ENCODE assay signal across 17 mouse cellular contexts in the genomic region with DNA sequence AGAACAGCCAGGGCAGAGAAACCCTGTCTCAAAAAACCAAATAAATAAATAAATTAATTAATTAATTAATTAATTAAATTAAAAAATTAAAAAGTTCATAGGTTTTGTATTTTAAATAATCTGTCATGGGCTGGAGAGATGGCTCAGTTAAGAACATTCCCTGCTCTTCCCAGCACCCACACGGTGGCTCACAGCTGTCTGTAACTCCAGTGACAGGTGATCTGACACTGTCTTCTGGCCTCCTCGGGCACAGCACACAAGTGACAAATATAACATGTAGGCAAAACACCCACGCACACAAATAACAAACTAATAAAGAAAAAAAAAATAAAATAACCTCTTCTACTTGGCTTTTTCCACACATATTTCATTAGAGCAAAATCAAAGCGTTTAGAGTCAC. TPM values are rescaled to one million over a fixed set of nuclear protein-coding genes. Genes with fewer than 3 reads are reported as not detected.
A peak's percentile ranks its signal among the peaks of the same experiment; 100 is the strongest.
DNase-seq lines count a peak whose midpoint lies in the region; ATAC-seq and TF ChIP-seq lines count a peak whose summit lies in the region.
"Had no signal": no experiment of that assay in that cellular context is flagged by ENCODE, and none has a peak within 500 bp of the region (broad histone marks: within the 10 kb centered on the region; RNA-seq: fewer than 3 reads in every experiment).

No protein-coding gene starts in this region.

- H3K27ac ChIP-seq in heart, embryonic 12.5 days (ENCODE audit: poor library complexity, severe bottlenecking): no peak overlapping the region
- H3K27ac ChIP-seq in liver, embryonic 11.5 days (ENCODE audit: low read depth, low read length): no peak overlapping the region
- H3K27ac ChIP-seq in embryonic facial prominence, embryonic 14.5 days (replicated peaks; ENCODE audit: low read depth, low read length): no peak overlapping the region
- no peak overlapping the region for H3K27ac ChIP-seq in liver, embryonic 14.5 days

- DNase-seq in heart, postnatal 36 days: no peak
- no peak for DNase-seq in liver, embryonic 11.5 days (ENCODE audit: low spot score)
- no peak for DNase-seq in liver
- DNase-seq in embryonic facial prominence, embryonic 14.5 days (ENCODE audit: low spot score): no peak
- no peak for DNase-seq in liver, embryonic 14.5 days (ENCODE audit: low read depth in 3 of 3, low spot score in 3 of 3)
- no peak for DNase-seq in ovary, postnatal 14 days (ENCODE audit: low spot score)
- DNase-seq in layer of hippocampus, adult 11-12 months (ENCODE audit: low spot score): no peak
- DNase-seq: B cell, adult 2 months; cerebellum, adult 8-10 months; embryo, embryonic 11 days; gastrocnemius, postnatal 14 days; layer of hippocampus, adult 9-11 months; right cerebral cortex, postnatal 14 days; thymus, postnatal 14 days had no signal

- H3K27me3 ChIP-seq in heart, embryonic 12.5 days (replicated peaks): no peaks in the 10 kb centered on the region
- no peaks in the 10 kb centered on the region for H3K27me3 ChIP-seq in liver, embryonic 11.5 days (replicated peaks; ENCODE audit: control insufficient read depth, insufficient read depth, low read length)
- H3K27me3 ChIP-seq in embryonic facial prominence, embryonic 14.5 days (replicated peaks; ENCODE audit: control insufficient read depth, insufficient read depth, low read length): no peaks in the 10 kb centered on the region
- no peaks in the 10 kb centered on the region for H3K27me3 ChIP-seq in liver, embryonic 14.5 days (ENCODE audit: control insufficient read depth, insufficient read depth, low read length)

- H3K4me1 ChIP-seq in heart, embryonic 12.5 days (replicated peaks): peaks cover 8% of the 10 kb centered on the region; the same call in 1 of the 2 replicates
- H3K4me1 ChIP-seq in liver, embryonic 11.5 days (replicated peaks; ENCODE audit: control insufficient read depth, insufficient read depth, low read length): peaks cover 4% of the 10 kb centered on the region; the same call in 1 of the 2 replicates
- no peaks in the 10 kb centered on the region; the same call in 1 of the 2 replicates for H3K4me1 ChIP-seq in embryonic facial prominence, embryonic 14.5 days (ENCODE audit: control insufficient read depth, insufficient read depth, low read length)
- no peaks in the 10 kb centered on the region for H3K4me1 ChIP-seq in liver, embryonic 14.5 days (replicated peaks; ENCODE audit: control insufficient read depth in 2 of 2, insufficient read depth in 2 of 2, low read length in 1 of 2)

- peak overlapping the region; percentile 21; the same call in 1 of the 2 replicates for H3K4me2 ChIP-seq in heart, embryonic 12.5 days
- H3K4me2 ChIP-seq in liver, embryonic 11.5 days: peak overlapping the region; percentile 17; the same call in 1 of the 2 replicates
- H3K4me2 ChIP-seq in embryonic facial prominence, embryonic 14.5 days (ENCODE audit: low read depth, low read length): peak overlapping the region; percentile 57
- H3K4me2 ChIP-seq in liver, embryonic 14.5 days (ENCODE audit: low read depth): peak overlapping the region; percentile 70; the same call in 1 of the 2 replicates

- H3K4me3 ChIP-seq in heart, embryonic 12.5 days: no peak overlapping the region
- H3K4me3 ChIP-seq in liver, embryonic 11.5 days (ENCODE audit: low read depth, low read length): no peak overlapping the region; the same call in 1 of the 2 replicates
- H3K4me3 ChIP-seq in embryonic facial prominence, embryonic 14.5 days (ENCODE audit: low read depth, low read length): no peak overlapping the region
- H3K4me3 ChIP-seq in liver, embryonic 14.5 days (ENCODE audit: insufficient read depth in 1 of 2, low read depth in 2 of 2, low read length in 2 of 2): no peak overlapping the region

- WGBS in heart, embryonic 12.5 days: 74% methylated on average over 4 of the region's 4 CpGs
- WGBS in liver, embryonic 11.5 days: 73% methylated on average over 4 of the region's 4 CpGs
- WGBS in embryonic facial prominence, embryonic 14.5 days: 73% methylated on average over 4 of the region's 4 CpGs
- WGBS in liver, embryonic 14.5 days (ENCODE audit: insufficient replicate concordance): 65% methylated on average over 4 of the region's 4 CpGs

- H3K9me3 ChIP-seq in heart, embryonic 12.5 days (replicated peaks): no peaks in the 10 kb centered on the region
- no peaks in the 10 kb centered on the region for H3K9me3 ChIP-seq in liver, embryonic 11.5 days (ENCODE audit: control insufficient read depth, low read length)
- H3K9me3 ChIP-seq in embryonic facial prominence, embryonic 14.5 days (ENCODE audit: control insufficient read depth, low read length): no peaks in the 10 kb centered on the region
- no peaks in the 10 kb centered on the region for H3K9me3 ChIP-seq in liver, embryonic 14.5 days (ENCODE audit: control insufficient read depth, low read length)
- H3K9me3 ChIP-seq: G1E had no signal

- intact Hi-C loops in heart, postnatal 36 days (cut with DNase I): loop anchor here (5.0 to 10.0 kb wide), 3 partner anchors 108 to 452 kb away; a partner anchor contains a TSS

- no peak overlapping the region for H3K9ac ChIP-seq in heart, embryonic 12.5 days
- no peak overlapping the region for H3K9ac ChIP-seq in liver, embryonic 11.5 days (ENCODE audit: low read depth, low read length)
- no peak overlapping the region for H3K9ac ChIP-seq in embryonic facial prominence, embryonic 14.5 days (ENCODE audit: low read depth, low read length)
- no peak overlapping the region for H3K9ac ChIP-seq in liver, embryonic 14.5 days (replicated peaks)

- TF ChIP-seq CTCF in liver, embryonic 14.5 days (IDR thresholded peaks at IDR 0.05; ENCODE audit: low read depth): no peak

- no peak for TF ChIP-seq EP300 in liver, embryonic 14.5 days (IDR thresholded peaks at IDR 0.05; ENCODE audit: low read depth)

- ATAC-seq in heart, embryonic 12.5 days (ENCODE audit: insufficient number of reproducible peaks, low FRiP score): no peak
- no peak for ATAC-seq in liver, embryonic 11.5 days (replicated peaks; ENCODE audit: low FRiP score)
- no peak for ATAC-seq in embryonic facial prominence, embryonic 14.5 days (ENCODE audit: low read depth)
- ATAC-seq in liver, embryonic 14.5 days (ENCODE audit: insufficient read depth): no peak
- ATAC-seq: lung, postnatal 0 days had no signal

- no peaks in the 10 kb centered on the region for H3K36me3 ChIP-seq in heart, embryonic 12.5 days
- no peaks in the 10 kb centered on the region; the same call in 1 of the 2 replicates for H3K36me3 ChIP-seq in liver, embryonic 11.5 days (ENCODE audit: control insufficient read depth, insufficient read depth, low read length)
- no peaks in the 10 kb centered on the region for H3K36me3 ChIP-seq in embryonic facial prominence, embryonic 14.5 days (ENCODE audit: control insufficient read depth, insufficient read depth, low read length)
- H3K36me3 ChIP-seq in liver, embryonic 14.5 days (replicated peaks; ENCODE audit: control insufficient read depth, insufficient read depth, low read depth): no peaks in the 10 kb centered on the region

RNA-seq across cellular contexts. Expression of a gene that starts 1.5 kb away (rescaled TPM):
- polyA plus RNA-seq in heart, embryonic 12.5 days (2016; fragmentation: Nextera tagmentation; extraction: Ambion mirVana): 32.6 and 33.1 TPM in 2 replicates
- 10 to 100 TPM; 16.5 to 17.4 TPM for total RNA-seq in heart, postnatal 36 days (2021)
- polyA plus RNA-seq in liver, embryonic 11.5 days (2014; fragmentation: Nextera tagmentation; extraction: Ambion mirVana): 22.2 and 25.5 TPM in 2 replicates
- 37.7 and 38.0 TPM in 2 replicates for polyA plus RNA-seq in embryonic facial prominence, embryonic 14.5 days (2014; fragmentation: Nextera tagmentation; extraction: Ambion mirVana)
- polyA plus RNA-seq in liver, embryonic 14.5 days (2012; rRNA removed): 2.3 and 2.9 TPM in 2 replicates
- polyA plus RNA-seq in liver, embryonic 14.5 days (2014; fragmentation: Nextera tagmentation; extraction: Ambion mirVana): 9.4 and 10.6 TPM in 2 replicates

Comparison
In these comparisons a context has a peak if more than half of its experiments do, and no peak if none do; other contexts are left out.
1. H3K4me2 ChIP-seq: peak in every context shown above with its lines; median percentile 70 in liver, embryonic 14.5 days; 57 in embryonic facial prominence, embryonic 14.5 days; 21 in heart, embryonic 12.5 days; 17 in liver, embryonic 11.5 days.